Mouse (Mus musculus) neural tube, embryonic 13.5 days (tissue): ENCODE data around the gene Prps1. TPM values are rescaled to one million over a fixed set of nuclear protein-coding genes. Genes with fewer than 3 reads are reported as not detected.
"Not testable (repeated sequence)": the region's sequence is repeated elsewhere in the genome, so short reads cannot be mapped to it uniquely, and the experiment has no call there.

ENCODE experiments used
- ATAC-seq: fragments of 200-750 bp; cut with Nextera tagmentation; 2 replicates; pipeline ENCODE4 v1.8.0; 2017; ENCODE audit warnings: low read depth, mild to moderate bottlenecking, moderate TSS enrichment, moderate library complexity
- H3K27ac ChIP-seq: fragments of 300-500 bp; sonication (generic); replicated peaks from 2 replicates; pipeline ENCODE4 v1.5.1; 2015; ENCODE audit warnings: moderate library complexity, mild to moderate bottlenecking, inconsistent platforms
- H3K27me3 ChIP-seq: fragments of 300-500 bp; sonication (generic); 2 replicates; pipeline ENCODE4 v1.6.1; 2015; ENCODE audit warnings: mild to moderate bottlenecking, inconsistent platforms
- H3K36me3 ChIP-seq: fragments of 300-500 bp; sonication (generic); 2 replicates; pipeline ENCODE4 v1.6.1; 2015; ENCODE audit warnings: mild to moderate bottlenecking, inconsistent platforms
- H3K4me1 ChIP-seq: fragments of 300-500 bp; sonication (generic); replicated peaks from 2 replicates; pipeline ENCODE4 v1.6.1; 2015; ENCODE audit warnings: inconsistent platforms
- H3K4me2 ChIP-seq: fragments of 300-500 bp; sonication (generic); 2 replicates; pipeline ENCODE4 v1.6.1; 2015; ENCODE audit warnings: inconsistent platforms, mild to moderate bottlenecking, moderate library complexity
- H3K4me3 ChIP-seq: fragments of 300-500 bp; sonication (generic); 2 replicates; pipeline ENCODE4 v1.5.1; 2015; ENCODE audit warnings: mild to moderate bottlenecking, inconsistent platforms
- H3K9ac ChIP-seq: fragments of 300-500 bp; sonication (generic); 2 replicates; pipeline ENCODE4 v1.6.1; 2015; ENCODE audit warnings: moderate library complexity, mild to moderate bottlenecking, inconsistent platforms
- H3K9me3 ChIP-seq: fragments of 300-500 bp; sonication (generic); 2 replicates; pipeline ENCODE4 v1.6.1; 2016; ENCODE audit warnings: inconsistent platforms
- WGBS: fragments of 180-500 bp; shearing (Covaris S2); methylation state at CpG from one replicate; pipeline ENCODE4 v1.1.7; 2015; 5-methylcytosine and 5-hydroxymethylcytosine counted together
- polyA plus RNA-seq: library from polyadenylated mRNA; unstranded; fragments of >200 nt; fragmentation: Nextera tagmentation; extraction: Ambion mirVana; gene quantifications from 2 replicates; pipeline ENCODE4 v1.2.1, GENCODE M21; 2015

Gene Prps1
- polyA plus RNA-seq, 1 experiment from 2014 or later: 76.0 TPM

GRCm38 (mm10) chrX:140501401-140502301, 45.2 kb downstream of the Prps1 start:
- Histone ChIP-seq H3K27ac (no peak overlapping the region), H3K9me3 (no peaks in the 10 kb centered on the region), H3K4me3 (no peak overlapping the region), H3K9ac (no peak overlapping the region), H3K4me1 (no peaks in the 10 kb centered on the region), H3K4me2 (no peak overlapping the region), H3K27me3 (peaks cover 27% of the 10 kb centered on the region), H3K36me3 (no peaks in the 10 kb centered on the region)
- ATAC-seq: no peak
- 74% methylated on average over 9 of the region's 9 CpGs for WGBS

GRCm38 (mm10) chrX:140503905-140504304, 47.5 kb downstream of the Prps1 start:
- no peak for ATAC-seq
- Histone ChIP-seq H3K9ac (no peak overlapping the region), H3K4me3 (no peak overlapping the region), H3K27ac (no peak overlapping the region), H3K4me1 (no peaks in the 10 kb centered on the region), H3K27me3 (peaks cover 31% of the 10 kb centered on the region), H3K9me3 (no peaks in the 10 kb centered on the region), H3K36me3 (no peaks in the 10 kb centered on the region), H3K4me2 (no peak overlapping the region)
- WGBS: 21% methylated on average over 7 of the region's 7 CpGs

- H3K4me1 ChIP-seq: no peaks in the 10 kb centered on the region
These were observed 49.3 kb downstream of the Prps1 start for GRCm38 (mm10) chrX:140505497-140506238.

GRCm38 (mm10) chrX:140506436-140507180, 50.2 kb downstream of the Prps1 start:
- Histone ChIP-seq H3K4me1 (peaks cover 7% of the 10 kb centered on the region; the same call in 1 of the 2 replicates), H3K27me3 (peaks cover 35% of the 10 kb centered on the region), H3K36me3 (no peaks in the 10 kb centered on the region), H3K4me2 (no peak overlapping the region), H3K4me3 (no peak overlapping the region), H3K9me3 (no peaks in the 10 kb centered on the region), H3K9ac (no peak overlapping the region), H3K27ac (no peak overlapping the region)
- no peak for ATAC-seq
- 77% methylated on average over 6 of the region's 6 CpGs for WGBS

More at GRCm38 (mm10) chrX:140505497-140506238, 49.3 kb downstream of the Prps1 start:
- ATAC-seq: no peak
- WGBS: 55% methylated on average over 15 of the region's 15 CpGs
- H3K9ac ChIP-seq: no peak overlapping the region
- no peak overlapping the region for H3K27ac ChIP-seq
- H3K4me2 ChIP-seq: no peak overlapping the region
- H3K36me3 ChIP-seq: no peaks in the 10 kb centered on the region
- no peak overlapping the region for H3K4me3 ChIP-seq
- no peaks in the 10 kb centered on the region for H3K9me3 ChIP-seq
- H3K27me3 ChIP-seq: peaks cover 32% of the 10 kb centered on the region

GRCm38 (mm10) chrX:140507377-140507776, 51.0 kb downstream of the Prps1 start:
- Histone ChIP-seq H3K4me3 (no peak overlapping the region), H3K36me3 (no peaks in the 10 kb centered on the region), H3K27me3 (peaks cover 38% of the 10 kb centered on the region), H3K9ac (no peak overlapping the region), H3K4me1 (peaks cover 7% of the 10 kb centered on the region; the same call in 1 of the 2 replicates), H3K4me2 (no peak overlapping the region), H3K9me3 (no peaks in the 10 kb centered on the region), H3K27ac (no peak overlapping the region)
- no peak for ATAC-seq
- WGBS: 87% methylated on average over 1 of the region's 1 CpGs

- not testable (repeated sequence) for H3K4me3 ChIP-seq, H3K9ac ChIP-seq, ATAC-seq, H3K36me3 ChIP-seq, H3K9me3 ChIP-seq, H3K27ac ChIP-seq, H3K4me1 ChIP-seq, H3K4me2 ChIP-seq
- 74% methylated on average over 4 of the region's 4 CpGs for WGBS
- peaks cover 47% of the 10 kb centered on the region for H3K27me3 ChIP-seq
These were observed 52.4 kb downstream of the Prps1 start for GRCm38 (mm10) chrX:140508791-140509190.

GRCm38 (mm10) chrX:140509817-140510216, 53.4 kb downstream of the Prps1 start:
- ATAC-seq: no peak
- Histone ChIP-seq H3K9ac (no peak overlapping the region), H3K4me1 (peaks cover 7% of the 10 kb centered on the region; the same call in 1 of the 2 replicates), H3K27ac (no peak overlapping the region), H3K9me3 (no peaks in the 10 kb centered on the region), H3K4me3 (no peak overlapping the region), H3K4me2 (no peak overlapping the region), H3K27me3 (peaks cover 55% of the 10 kb centered on the region), H3K36me3 (no peaks in the 10 kb centered on the region)
- 58% methylated on average over 6 of the region's 6 CpGs for WGBS

- H3K9me3 ChIP-seq: no peaks in the 10 kb centered on the region
- H3K4me2 ChIP-seq: peak overlapping the region; percentile 44
- 31% methylated on average over 21 of the region's 24 CpGs for WGBS
- H3K4me3 ChIP-seq: no peak overlapping the region
- 0 out of 2 replicates have a peak, but pooled peaks have one; percentile 23 for ATAC-seq
- H3K4me1 ChIP-seq: peaks cover 7% of the 10 kb centered on the region; the same call in 1 of the 2 replicates
- peak overlapping the region; percentile 54; the same call in 1 of the 2 replicates for H3K9ac ChIP-seq
- no peak overlapping the region for H3K27ac ChIP-seq
- no peaks in the 10 kb centered on the region for H3K36me3 ChIP-seq
- peaks cover 60% of the 10 kb centered on the region for H3K27me3 ChIP-seq
These were observed 54.5 kb downstream of the Prps1 start for GRCm38 (mm10) chrX:140510696-140511429.

- Histone ChIP-seq H3K27ac (no peak overlapping the region), H3K27me3 (peaks cover 61% of the 10 kb centered on the region), H3K4me3 (no peak overlapping the region), H3K36me3 (no peaks in the 10 kb centered on the region), H3K4me1 (peaks cover 7% of the 10 kb centered on the region; the same call in 1 of the 2 replicates), H3K9me3 (no peaks in the 10 kb centered on the region), H3K4me2 (no peak overlapping the region; the same call in 1 of the 2 replicates), H3K9ac (no peak overlapping the region)
- ATAC-seq: no peak
- 48% methylated on average over 7 of the region's 7 CpGs for WGBS
These were observed 55.6 kb downstream of the Prps1 start for GRCm38 (mm10) chrX:140511687-140512651.

GRCm38 (mm10) chrX:140513379-140513778, 57.0 kb downstream of the Prps1 start:
- H3K36me3 ChIP-seq: no peaks in the 10 kb centered on the region
- no peaks in the 10 kb centered on the region for H3K9me3 ChIP-seq
- no peak overlapping the region for H3K4me3 ChIP-seq
- 89% methylated on average over 2 of the region's 2 CpGs for WGBS
- no peak for ATAC-seq
- H3K27ac ChIP-seq: no peak overlapping the region
- no peak overlapping the region for H3K4me2 ChIP-seq
- no peak overlapping the region for H3K9ac ChIP-seq
- H3K4me1 ChIP-seq: peaks cover 7% of the 10 kb centered on the region; the same call in 1 of the 2 replicates
- H3K27me3 ChIP-seq: peaks cover 64% of the 10 kb centered on the region
